Mouse (Mus musculus): ENCODE measurements around the gene Mest.

Mest gene

GRCm38 (mm10) chr6:30723331-30723730 lies at the start of gene Mest:
Gene Mest, plus strand, starts transcription at chr6:30723547.
- DNase-seq (ENCODE audit: extremely low spot score, low spot score) = no peak

- DNase-seq (ENCODE audit: extremely low spot score, low spot score) = no peak
These were observed 49.4 kb upstream of the Mest start for GRCm38 (mm10) chr6:30673764-30674561.

GRCm38 (mm10) chr6:30674714-30675280 lies 48.5 kb upstream of the Mest start:
- DNase-seq (ENCODE audit: extremely low spot score, low spot score) = no peak

GRCm38 (mm10) chr6:30675281-30675771 lies 48.0 kb upstream of the Mest start:
- no peak for DNase-seq (ENCODE audit: extremely low spot score, low spot score)

DNA sequence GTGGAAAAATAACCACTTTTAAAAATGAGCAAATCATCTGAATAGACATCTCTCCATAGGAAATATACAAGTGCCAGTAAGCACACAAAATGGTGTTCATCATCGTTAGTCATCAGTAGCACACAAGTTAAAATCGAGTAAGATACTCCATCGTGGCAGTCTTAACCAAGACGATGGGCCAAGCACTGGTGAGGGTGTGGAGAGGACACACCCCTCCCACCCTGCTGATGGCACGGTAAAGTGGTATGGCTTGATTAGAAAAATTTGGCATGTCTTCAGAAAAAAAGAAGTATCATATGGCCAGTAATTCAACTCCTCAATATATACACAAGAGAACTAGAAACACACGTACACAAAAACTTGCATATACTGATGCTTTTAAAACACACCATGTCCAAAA lies 46.8 kb upstream of the Mest start:
- DNase-seq (ENCODE audit: extremely low spot score, low spot score) = no peak

DNA sequence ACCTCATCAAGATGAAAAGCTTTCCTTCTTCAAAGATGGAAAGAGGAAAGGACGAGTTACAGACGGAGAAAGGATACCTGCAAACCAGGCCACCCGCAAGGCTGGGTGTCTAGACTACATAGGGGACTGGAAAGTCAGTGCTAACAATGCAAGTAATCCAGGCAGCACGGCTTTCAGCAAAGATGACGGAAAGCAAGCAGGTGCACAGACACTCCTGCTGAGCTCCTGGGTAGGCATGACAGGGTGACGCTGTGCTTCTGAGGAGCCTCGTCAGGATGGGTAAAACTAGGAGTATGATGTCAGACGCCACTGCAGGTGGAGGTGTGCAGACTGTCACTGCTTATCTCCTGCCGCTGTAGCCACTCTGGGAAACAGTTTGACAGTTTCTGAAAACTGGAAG lies 45.8 kb upstream of the Mest start:
- DNase-seq (ENCODE audit: extremely low spot score, low spot score) = no peak

DNA sequence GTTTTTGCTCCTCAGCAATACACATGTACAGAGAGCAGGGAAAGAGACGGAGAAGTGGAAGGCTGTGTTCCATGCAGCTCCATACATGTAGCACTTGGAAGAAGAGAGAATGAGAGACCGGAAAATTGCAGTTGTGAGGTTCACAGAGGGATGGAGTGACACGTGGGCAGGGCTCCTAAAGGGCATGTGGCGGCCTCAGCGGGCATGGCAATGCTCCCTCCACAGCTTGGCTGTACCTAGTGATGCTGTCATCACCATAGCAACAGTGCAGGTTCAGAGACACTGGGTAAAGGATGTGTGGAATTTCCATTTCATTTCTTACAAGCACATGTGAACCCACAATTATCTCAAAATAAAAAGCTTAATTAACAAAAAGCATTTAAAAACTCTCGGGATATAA lies 44.9 kb upstream of the Mest start:
- no peak for DNase-seq (ENCODE audit: extremely low spot score, low spot score)

GRCm38 (mm10) chr6:30679567-30679966 lies 43.8 kb upstream of the Mest start:
- DNase-seq (ENCODE audit: extremely low spot score, low spot score) = no peak

- no peak for DNase-seq (ENCODE audit: extremely low spot score, low spot score)
These were observed 42.9 kb upstream of the Mest start for GRCm38 (mm10) chr6:30680442-30680841.

GRCm38 (mm10) chr6:30681935-30682900 lies 41.1 kb upstream of the Mest start:
- DNase-seq (ENCODE audit: extremely low spot score, low spot score) = peak; percentile 67

DNA sequence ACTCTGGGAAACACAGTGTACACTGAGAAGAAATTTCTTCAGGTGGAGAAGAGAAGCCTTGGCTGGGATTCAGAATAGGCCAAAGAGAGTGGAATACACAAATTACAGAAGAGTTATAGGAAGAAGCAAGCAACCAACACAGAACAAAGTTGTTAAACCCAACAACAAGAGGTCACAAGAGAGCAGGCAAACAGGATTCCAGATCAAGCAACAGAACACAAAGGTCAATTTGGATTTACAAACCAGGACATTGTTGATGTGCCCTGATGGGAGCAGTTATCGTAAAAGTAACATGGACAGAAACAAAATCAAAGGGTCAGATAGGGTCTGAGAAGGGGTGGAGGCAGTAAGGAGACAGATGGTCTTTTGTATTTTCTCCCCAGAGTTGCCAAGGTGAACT lies 38.8 kb upstream of the Mest start:
- no peak for DNase-seq (ENCODE audit: extremely low spot score, low spot score)

GRCm38 (mm10) chr6:30687198-30687597 lies 36.1 kb upstream of the Mest start:
- DNase-seq (ENCODE audit: extremely low spot score, low spot score) = no peak

DNA sequence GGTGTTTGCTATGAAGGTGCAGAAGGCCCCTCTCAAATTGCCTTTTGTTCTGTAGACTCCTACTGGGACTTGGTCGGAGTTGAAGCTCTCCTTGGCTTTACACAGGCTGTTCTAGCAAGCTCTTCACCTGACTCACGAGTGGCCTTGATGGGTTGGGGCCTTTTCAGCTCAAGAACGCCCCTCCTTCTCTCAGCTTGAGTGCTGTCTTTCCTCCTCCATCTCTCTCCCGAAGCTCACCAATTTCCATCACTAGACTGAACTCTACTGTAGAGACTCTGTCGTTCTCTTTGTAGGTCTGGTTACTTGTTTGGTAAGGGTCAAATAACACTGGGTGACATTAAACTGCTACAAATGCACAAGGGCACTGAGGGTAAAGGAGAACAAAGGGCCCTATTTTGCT lies 30.5 kb upstream of the Mest start:
- peak; percentile 50 for DNase-seq (ENCODE audit: extremely low spot score, low spot score)

DNA sequence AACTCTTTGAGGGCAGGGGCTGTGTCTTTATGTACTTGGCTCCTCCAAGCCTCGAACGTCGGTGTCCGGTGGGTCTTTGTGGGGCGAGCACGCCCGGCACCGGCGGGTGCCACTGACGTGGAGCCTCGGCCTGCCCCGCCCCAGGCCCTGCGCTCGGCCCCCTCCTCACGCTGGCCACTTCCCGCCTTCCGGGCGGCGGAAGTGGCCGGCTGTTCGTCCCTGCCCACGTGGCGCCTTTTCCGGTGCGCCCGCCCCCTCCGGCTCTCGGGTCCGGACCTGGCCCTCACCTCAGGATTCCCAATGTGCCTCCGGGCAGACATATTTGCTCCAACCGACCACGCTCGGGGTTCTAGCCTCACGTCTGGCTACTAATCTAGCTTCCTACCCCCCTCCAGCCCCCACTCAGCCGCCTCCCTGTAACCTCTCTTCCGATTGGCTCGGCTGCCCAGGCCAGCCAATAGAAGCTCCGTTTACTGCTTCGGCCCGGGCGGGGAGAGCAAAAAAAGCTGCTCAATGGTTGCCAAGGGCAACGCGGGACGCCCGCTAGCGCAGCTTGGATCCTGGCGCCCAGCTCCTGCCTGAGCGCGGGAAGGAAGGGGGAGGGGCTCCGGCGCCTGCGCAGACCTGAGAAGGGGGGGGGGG lies 29.9 kb upstream of the Mest start, which contains the start of gene Cep41:
TSS of gene Cep41 (minus strand) at position 400 of the 642 bp plus-strand sequence.
- peak; percentile 100 for DNase-seq (ENCODE audit: extremely low spot score, low spot score)

DNA sequence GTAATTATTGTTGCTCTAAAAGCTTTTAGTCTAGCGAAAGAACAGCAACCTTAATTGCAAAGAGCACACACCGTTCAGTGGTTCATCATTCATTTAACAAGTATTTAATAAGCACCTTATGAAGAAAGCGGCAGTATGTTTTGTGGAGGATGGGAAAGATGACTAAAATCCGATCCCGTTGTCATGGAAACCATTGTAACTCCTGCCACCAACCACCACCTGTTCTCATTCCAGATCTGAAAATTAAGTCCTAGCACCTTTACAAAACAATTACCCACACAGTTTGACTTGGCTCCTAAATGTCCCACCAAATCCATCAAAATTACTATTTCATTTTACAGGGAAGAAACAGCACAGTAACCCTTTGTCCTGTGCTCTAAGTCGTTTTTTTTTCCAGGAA lies 29.1 kb upstream of the Mest start:
- DNase-seq (ENCODE audit: extremely low spot score, low spot score) = no peak

DNA sequence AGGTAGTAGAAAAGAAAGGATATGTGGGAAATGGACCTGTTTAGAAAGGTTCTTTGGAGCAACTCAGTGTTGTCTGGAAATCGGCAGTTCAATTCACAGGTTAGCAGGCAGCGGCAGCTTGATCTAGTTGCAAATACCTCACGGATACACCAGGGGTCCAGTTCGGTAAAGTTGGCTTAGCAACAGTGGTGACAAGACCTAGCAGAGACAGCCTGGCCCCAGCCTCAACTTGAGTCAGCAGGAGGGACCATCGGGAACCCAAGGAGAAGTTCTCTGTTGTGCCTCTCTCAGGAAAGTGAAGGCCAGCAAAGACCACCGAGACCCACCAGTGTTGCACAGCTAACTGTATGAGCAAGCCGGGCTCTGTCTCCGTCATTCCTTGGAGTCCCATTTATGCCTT lies 28.2 kb upstream of the Mest start:
- no peak for DNase-seq (ENCODE audit: extremely low spot score, low spot score)

GRCm38 (mm10) chr6:30697464-30697863 lies 25.9 kb upstream of the Mest start:
- no peak for DNase-seq (ENCODE audit: extremely low spot score, low spot score)

DNA sequence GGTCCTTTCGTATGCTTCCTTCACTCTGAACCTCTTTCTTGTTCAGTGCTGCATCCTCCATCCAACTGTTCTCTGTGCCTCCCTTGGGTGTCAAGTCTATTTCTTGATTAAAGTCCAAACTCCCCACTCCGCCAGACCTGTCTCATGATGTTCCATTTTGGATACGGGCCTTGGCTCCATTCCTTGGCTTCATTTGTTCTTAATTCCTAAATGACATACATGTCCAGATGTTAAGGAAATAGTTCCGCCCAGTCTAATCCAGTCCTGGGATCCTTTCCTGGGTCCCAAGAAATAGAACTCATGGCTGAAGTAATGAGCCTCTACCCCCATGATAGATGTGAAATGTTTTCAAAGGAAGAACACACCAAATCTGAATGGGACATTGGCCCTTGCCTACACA lies 25.3 kb upstream of the Mest start:
- no peak for DNase-seq (ENCODE audit: extremely low spot score, low spot score)

DNA sequence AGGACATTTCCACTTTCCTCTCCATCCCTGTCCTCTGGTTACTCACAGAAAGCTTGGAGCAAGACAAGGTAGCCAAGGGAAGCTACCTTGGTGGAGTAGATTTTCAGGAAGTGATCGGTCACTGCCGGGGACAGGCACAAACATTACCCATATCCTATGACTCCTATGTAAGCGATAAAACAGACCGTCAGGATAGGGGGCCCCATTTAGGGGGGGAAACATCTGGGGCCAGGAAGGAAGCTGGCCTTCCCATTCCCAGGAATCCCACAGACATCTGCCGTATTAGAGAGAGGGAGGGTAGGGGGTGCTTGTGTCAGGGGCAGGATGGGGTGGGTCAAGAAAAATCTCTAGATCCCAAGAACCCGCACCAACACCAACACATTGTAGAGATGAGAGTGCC lies 23.2 kb upstream of the Mest start:
- peak; percentile 55 for DNase-seq (ENCODE audit: extremely low spot score, low spot score)

GRCm38 (mm10) chr6:30702881-30703280 lies 20.5 kb upstream of the Mest start:
- no peak for DNase-seq (ENCODE audit: extremely low spot score, low spot score)

- no peak for DNase-seq (ENCODE audit: extremely low spot score, low spot score)
These were observed 19.9 kb upstream of the Mest start for GRCm38 (mm10) chr6:30703476-30703875.
